Mouse (Mus musculus): ENCODE results near the gene Alg9. TPM values are rescaled to one million over a fixed set of nuclear protein-coding genes. Genes with fewer than 3 reads are reported as not detected.

The Alg9 gene
- polyA plus RNA-seq, 1 experiment from 2014 or later, result 40.4 TPM

GRCm38 (mm10) chr9:50855133-50855766 lies 80.4 kb downstream of the Alg9 start:
- Histone ChIP-seq H3K27me3 (ENCODE audit: control insufficient read depth, insufficient read depth, low read length) (no peaks in the 10 kb centered on the region), H3K36me3 (ENCODE audit: control insufficient read depth, insufficient read depth, low read length) (peaks cover 5% of the 10 kb centered on the region), H3K9me3 (ENCODE audit: control insufficient read depth, low read length) (no peaks in the 10 kb centered on the region), H3K4me1 (ENCODE audit: control insufficient read depth, insufficient read depth, low read length) (peaks cover 13% of the 10 kb centered on the region; the same call in 1 of the 2 replicates), H3K4me3 (ENCODE audit: low read depth, low read length) (no peak overlapping the region), H3K27ac (replicated peaks; ENCODE audit: low read depth, low read length) (no peak overlapping the region), H3K4me2 (ENCODE audit: low read depth, severe bottlenecking) (no peak overlapping the region), H3K9ac (ENCODE audit: low read length) (no peak overlapping the region)
- 88% methylated on average over 5 of the region's 5 CpGs for WGBS
- ATAC-seq (ENCODE audit: insufficient number of reproducible peaks, low FRiP score, low TSS enrichment, low read depth) (no peak), DNase-seq (ENCODE audit: low spot score) (no peak)

DNA sequence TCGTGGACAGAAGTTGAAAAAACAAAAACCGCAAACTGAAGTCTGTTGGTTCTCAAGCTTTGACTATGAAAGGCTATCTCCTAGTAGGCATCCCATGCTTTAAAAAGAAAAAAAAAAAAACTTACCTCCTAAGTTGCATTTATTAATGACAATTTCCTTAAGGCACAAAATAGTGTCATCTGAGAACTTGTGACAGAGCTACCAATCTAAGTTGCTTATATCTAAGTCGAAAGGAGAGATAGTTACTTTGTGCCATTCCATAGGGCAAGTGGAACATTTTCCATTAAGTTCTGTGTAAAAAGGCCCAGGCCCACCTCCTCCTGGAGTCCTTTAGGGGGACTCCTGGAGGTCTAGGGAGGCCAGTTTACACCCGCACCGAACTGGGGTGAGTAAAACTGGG lies 81.0 kb downstream of the Alg9 start:
- Histone ChIP-seq H3K9me3 (ENCODE audit: control insufficient read depth, low read length) (no peaks in the 10 kb centered on the region), H3K4me3 (ENCODE audit: low read depth, low read length) (no peak overlapping the region), H3K4me2 (ENCODE audit: low read depth, severe bottlenecking) (no peak overlapping the region), H3K4me1 (ENCODE audit: control insufficient read depth, insufficient read depth, low read length) (peaks cover 13% of the 10 kb centered on the region; the same call in 1 of the 2 replicates), H3K36me3 (ENCODE audit: control insufficient read depth, insufficient read depth, low read length) (peaks cover 5% of the 10 kb centered on the region), H3K9ac (ENCODE audit: low read length) (no peak overlapping the region), H3K27ac (replicated peaks; ENCODE audit: low read depth, low read length) (no peak overlapping the region), H3K27me3 (ENCODE audit: control insufficient read depth, insufficient read depth, low read length) (no peaks in the 10 kb centered on the region)
- whole genome bisulfite sequencing, result 60% methylated on average over 5 of the region's 5 CpGs
- ATAC-seq (ENCODE audit: insufficient number of reproducible peaks, low FRiP score, low TSS enrichment, low read depth) (no peak), DNase-seq (ENCODE audit: low spot score) (no peak)

DNA sequence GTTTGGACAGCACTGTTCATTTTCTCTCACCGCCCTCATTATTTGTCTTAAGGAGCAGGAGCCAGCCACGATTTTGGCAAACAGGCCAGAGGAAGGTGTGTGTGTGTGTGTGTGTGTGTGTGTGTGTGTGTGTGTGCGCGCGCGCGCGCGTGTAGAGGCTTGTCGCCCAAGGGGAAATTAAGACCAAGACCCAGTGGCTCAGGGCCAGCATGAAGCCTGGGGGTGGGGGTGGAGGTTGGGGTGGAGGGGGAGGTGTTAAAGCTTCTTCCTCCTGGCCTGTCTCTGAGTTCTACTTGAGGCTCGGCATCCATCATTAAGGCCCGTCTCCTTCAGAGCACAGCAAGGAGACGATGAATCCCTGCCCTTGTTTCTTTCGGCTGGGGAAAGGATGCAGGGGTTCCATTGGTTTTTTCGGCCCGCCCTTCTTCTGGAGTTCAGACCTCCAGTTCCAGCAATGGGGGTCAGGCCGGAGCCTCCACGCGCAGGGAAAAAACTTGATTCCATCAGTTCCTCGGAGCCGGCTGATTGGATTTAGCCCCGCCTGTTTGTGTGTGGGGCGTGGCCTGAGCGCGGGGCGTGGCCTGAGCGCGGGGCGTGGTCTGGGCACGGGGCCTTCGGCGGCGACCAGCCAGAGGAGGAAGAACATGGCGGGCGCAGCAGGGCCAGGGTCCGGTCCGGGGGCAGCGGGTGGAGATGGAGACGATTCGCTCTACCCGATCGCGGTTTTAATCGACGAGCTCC lies 81.7 kb downstream of the Alg9 start:
- peak overlapping the region; percentile 86 for H3K9ac ChIP-seq (ENCODE audit: low read length)
- H3K36me3 ChIP-seq (ENCODE audit: control insufficient read depth, insufficient read depth, low read length), result peaks cover 7% of the 10 kb centered on the region
- H3K9me3 ChIP-seq (ENCODE audit: control insufficient read depth, low read length), result no peaks in the 10 kb centered on the region
- no peaks in the 10 kb centered on the region for H3K27me3 ChIP-seq (ENCODE audit: control insufficient read depth, insufficient read depth, low read length)
- DNase-seq (ENCODE audit: low spot score) (peak; percentile 98), ATAC-seq (ENCODE audit: insufficient number of reproducible peaks, low FRiP score, low TSS enrichment, low read depth) (peak; percentile 91)
- peak overlapping the region; percentile 97 for H3K4me3 ChIP-seq (ENCODE audit: low read depth, low read length)
- H3K4me1 ChIP-seq (ENCODE audit: control insufficient read depth, insufficient read depth, low read length), result peaks cover 13% of the 10 kb centered on the region; the same call in 1 of the 2 replicates
- under 1% methylated on average over 45 of the region's 45 CpGs for WGBS
- H3K4me2 ChIP-seq (ENCODE audit: low read depth, severe bottlenecking), result peak overlapping the region; percentile 68
- H3K27ac ChIP-seq (replicated peaks; ENCODE audit: low read depth, low read length), result peak overlapping the region; percentile 68

GRCm38 (mm10) chr9:50857082-50857641 lies 82.3 kb downstream of the Alg9 start:
- Histone ChIP-seq H3K4me3 (ENCODE audit: low read depth, low read length) (peak overlapping the region; percentile 97), H3K36me3 (ENCODE audit: control insufficient read depth, insufficient read depth, low read length) (peaks cover 13% of the 10 kb centered on the region), H3K9ac (ENCODE audit: low read length) (peak overlapping the region; percentile 86), H3K27me3 (ENCODE audit: control insufficient read depth, insufficient read depth, low read length) (no peaks in the 10 kb centered on the region), H3K4me2 (ENCODE audit: low read depth, severe bottlenecking) (peak overlapping the region; percentile 68), H3K4me1 (ENCODE audit: control insufficient read depth, insufficient read depth, low read length) (peaks cover 13% of the 10 kb centered on the region; the same call in 1 of the 2 replicates), H3K27ac (replicated peaks; ENCODE audit: low read depth, low read length) (peak overlapping the region; percentile 68), H3K9me3 (ENCODE audit: control insufficient read depth, low read length) (no peaks in the 10 kb centered on the region)
- ATAC-seq (ENCODE audit: insufficient number of reproducible peaks, low FRiP score, low TSS enrichment, low read depth), result peak; percentile 63; the same call in 1 of the 2 replicates
- WGBS, result under 1% methylated on average over 44 of the region's 46 CpGs
- no peak for DNase-seq (ENCODE audit: low spot score)

- WGBS, result 95% methylated on average over 6 of the region's 6 CpGs
- no peak overlapping the region for H3K27ac ChIP-seq (replicated peaks; ENCODE audit: low read depth, low read length)
- DNase-seq (ENCODE audit: low spot score) (no peak), ATAC-seq (ENCODE audit: insufficient number of reproducible peaks, low FRiP score, low TSS enrichment, low read depth) (no peak)
- peaks cover 11% of the 10 kb centered on the region; the same call in 1 of the 2 replicates for H3K4me1 ChIP-seq (ENCODE audit: control insufficient read depth, insufficient read depth, low read length)
- H3K36me3 ChIP-seq (ENCODE audit: control insufficient read depth, insufficient read depth, low read length), result peaks cover 19% of the 10 kb centered on the region
- no peak overlapping the region for H3K4me2 ChIP-seq (ENCODE audit: low read depth, severe bottlenecking)
- H3K9me3 ChIP-seq (ENCODE audit: control insufficient read depth, low read length), result no peaks in the 10 kb centered on the region
- H3K4me3 ChIP-seq (ENCODE audit: low read depth, low read length), result no peak overlapping the region
- H3K9ac ChIP-seq (ENCODE audit: low read length), result no peak overlapping the region
- H3K27me3 ChIP-seq (ENCODE audit: control insufficient read depth, insufficient read depth, low read length), result no peaks in the 10 kb centered on the region
Observed at GRCm38 (mm10) chr9:50858681-50859080, 83.9 kb downstream of the Alg9 start.

DNA sequence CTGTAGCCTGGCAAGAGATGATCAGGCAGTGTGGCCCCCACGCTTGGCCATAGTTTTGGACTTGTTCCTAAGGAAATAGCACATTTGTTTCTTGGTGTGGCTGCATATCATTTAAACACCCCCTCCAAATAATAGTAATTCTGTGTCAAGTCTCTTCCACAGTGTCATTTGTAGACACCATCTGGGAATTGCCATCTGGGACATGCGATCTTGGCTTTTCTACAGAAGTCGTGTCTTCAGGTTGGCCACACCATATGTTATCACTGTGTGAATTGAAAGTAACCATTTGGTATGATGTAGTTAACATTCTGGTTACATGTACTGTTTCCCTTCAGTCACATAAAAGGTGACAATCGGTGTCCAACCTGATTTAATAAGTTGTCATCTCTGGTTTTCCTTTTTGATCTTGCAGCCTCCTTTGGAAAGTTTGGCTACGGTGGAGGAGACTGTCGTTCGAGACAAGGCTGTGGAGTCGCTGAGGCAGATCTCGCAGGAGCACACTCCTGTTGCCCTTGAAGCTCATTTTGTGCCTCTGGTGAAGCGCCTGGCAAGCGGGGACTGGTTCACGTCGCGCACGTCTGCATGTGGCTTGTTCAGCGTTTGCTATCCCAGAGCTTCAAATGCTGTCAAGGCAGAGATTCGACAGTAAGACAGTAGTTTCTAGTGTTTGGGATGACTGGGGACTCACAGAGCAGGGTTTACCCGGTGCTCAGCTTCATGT lies 86.5 kb downstream of the Alg9 start:
- no peak overlapping the region for H3K4me3 ChIP-seq (ENCODE audit: low read depth, low read length)
- H3K9ac ChIP-seq (ENCODE audit: low read length), result no peak overlapping the region
- WGBS, result 93% methylated on average over 18 of the region's 18 CpGs
- no peak overlapping the region for H3K27ac ChIP-seq (replicated peaks; ENCODE audit: low read depth, low read length)
- H3K36me3 ChIP-seq (ENCODE audit: control insufficient read depth, insufficient read depth, low read length), result peaks cover 26% of the 10 kb centered on the region
- H3K9me3 ChIP-seq (ENCODE audit: control insufficient read depth, low read length), result no peaks in the 10 kb centered on the region
- no peak overlapping the region for H3K4me2 ChIP-seq (ENCODE audit: low read depth, severe bottlenecking)
- peaks cover 3% of the 10 kb centered on the region; the same call in 1 of the 2 replicates for H3K4me1 ChIP-seq (ENCODE audit: control insufficient read depth, insufficient read depth, low read length)
- no peaks in the 10 kb centered on the region for H3K27me3 ChIP-seq (ENCODE audit: control insufficient read depth, insufficient read depth, low read length)
- DNase-seq (ENCODE audit: low spot score) (no peak), ATAC-seq (ENCODE audit: insufficient number of reproducible peaks, low FRiP score, low TSS enrichment, low read depth) (no peak)

GRCm38 (mm10) chr9:50863824-50864223 lies 89.0 kb downstream of the Alg9 start:
- Histone ChIP-seq H3K4me1 (ENCODE audit: control insufficient read depth, insufficient read depth, low read length) (no peaks in the 10 kb centered on the region), H3K4me3 (ENCODE audit: low read depth, low read length) (no peak overlapping the region), H3K27me3 (ENCODE audit: control insufficient read depth, insufficient read depth, low read length) (no peaks in the 10 kb centered on the region), H3K4me2 (ENCODE audit: low read depth, severe bottlenecking) (no peak overlapping the region), H3K9ac (ENCODE audit: low read length) (no peak overlapping the region), H3K27ac (replicated peaks; ENCODE audit: low read depth, low read length) (no peak overlapping the region), H3K36me3 (ENCODE audit: control insufficient read depth, insufficient read depth, low read length) (peaks cover 41% of the 10 kb centered on the region), H3K9me3 (ENCODE audit: control insufficient read depth, low read length) (no peaks in the 10 kb centered on the region)
- ATAC-seq (ENCODE audit: insufficient number of reproducible peaks, low FRiP score, low TSS enrichment, low read depth), result no peak
- WGBS, result 95% methylated on average over 4 of the region's 4 CpGs
- DNase-seq (ENCODE audit: low spot score), result no peak

GRCm38 (mm10) chr9:50864877-50865276 lies 90.1 kb downstream of the Alg9 start:
- H3K27me3 ChIP-seq (ENCODE audit: control insufficient read depth, insufficient read depth, low read length), result no peaks in the 10 kb centered on the region
- WGBS, result 84% methylated on average over 5 of the region's 5 CpGs
- no peak overlapping the region for H3K4me2 ChIP-seq (ENCODE audit: low read depth, severe bottlenecking)
- ATAC-seq (ENCODE audit: insufficient number of reproducible peaks, low FRiP score, low TSS enrichment, low read depth) (no peak), DNase-seq (ENCODE audit: low spot score) (no peak)
- H3K4me1 ChIP-seq (ENCODE audit: control insufficient read depth, insufficient read depth, low read length), result no peaks in the 10 kb centered on the region
- no peak overlapping the region for H3K9ac ChIP-seq (ENCODE audit: low read length)
- no peaks in the 10 kb centered on the region for H3K9me3 ChIP-seq (ENCODE audit: control insufficient read depth, low read length)
- peaks cover 41% of the 10 kb centered on the region for H3K36me3 ChIP-seq (ENCODE audit: control insufficient read depth, insufficient read depth, low read length)
- no peak overlapping the region for H3K27ac ChIP-seq (replicated peaks; ENCODE audit: low read depth, low read length)
- H3K4me3 ChIP-seq (ENCODE audit: low read depth, low read length), result no peak overlapping the region
